Mouse (Mus musculus) spleen, postnatal 14 days (tissue): ENCODE measurements at regions not wholly inside any gene's neighbourhood (a gene's known extent, or its start where the extent isn't known, plus 50 kb on each side); places are given as distances from the start of the nearest gene placed in this dataset.
"Not testable (repeated sequence)": the region's sequence is repeated elsewhere in the genome, so short reads cannot be mapped to it uniquely, and the experiment has no call there.

Experiments used
- DNase-seq, 2 experiments: peaks; one replicate each; pipeline ENCODE4 v3.0.0; 2021 to 2022; ENCODE audit warnings: low spot score in 2 of 2

- no peak for DNase-seq
Observed at GRCm38 (mm10) chr7:73195306-73195705, 180.0 kb upstream of the Rgma start.

- no peak for DNase-seq
Observed at GRCm38 (mm10) chr7:73196851-73197531, 178.3 kb upstream of the Rgma start.

GRCm38 (mm10) chr7:73198069-73198468, 177.2 kb upstream of the Rgma start:
- DNase-seq: no peak

- no peak for DNase-seq
Observed at GRCm38 (mm10) chr7:73199967-73200366, 175.3 kb upstream of the Rgma start.

GRCm38 (mm10) chr7:73201330-73201729, 174.0 kb upstream of the Rgma start:
- DNase-seq: no peak

- DNase-seq: no peak
Observed at GRCm38 (mm10) chr7:73206922-73207811, 168.1 kb upstream of the Rgma start.

GRCm38 (mm10) chr7:73208479-73208816, 166.9 kb upstream of the Rgma start:
- DNase-seq: no peak

- DNase-seq: no peak
Observed at GRCm38 (mm10) chr7:73208817-73209602, 166.3 kb upstream of the Rgma start.

- no peak for DNase-seq
Observed at GRCm38 (mm10) chr7:73210078-73210477, 165.2 kb upstream of the Rgma start.

- DNase-seq: no peak
Observed at GRCm38 (mm10) chr7:73222237-73222915, 152.9 kb upstream of the Rgma start.

- DNase-seq: no peak
Observed at GRCm38 (mm10) chr7:73222929-73223512, 152.3 kb upstream of the Rgma start.

- DNase-seq: no peak
Observed at GRCm38 (mm10) chr7:73233539-73234158, 141.7 kb upstream of the Rgma start.

- DNase-seq: no peak
Observed at GRCm38 (mm10) chr7:73238486-73238885, 136.8 kb upstream of the Rgma start.

- no peak for DNase-seq
Observed at GRCm38 (mm10) chr7:73243591-73244355, 131.5 kb upstream of the Rgma start.

GRCm38 (mm10) chr7:73245431-73245830, 129.9 kb upstream of the Rgma start:
- DNase-seq: no peak

GRCm38 (mm10) chr7:73250593-73250992, 124.7 kb upstream of the Rgma start:
- no peak for DNase-seq

GRCm38 (mm10) chr7:73251187-73251740, 124.0 kb upstream of the Rgma start:
- no peak for DNase-seq

GRCm38 (mm10) chr7:73254972-73255371, 120.3 kb upstream of the Rgma start:
- not testable (repeated sequence) for DNase-seq

GRCm38 (mm10) chr7:73260140-73260539, 115.2 kb upstream of the Rgma start:
- DNase-seq: no peak

GRCm38 (mm10) chr7:73261750-73262149, 113.6 kb upstream of the Rgma start:
- no peak for DNase-seq
